Mouse (Mus musculus) megakaryocyte progenitor cell, adult 5-6 weeks (primary cell): Measurements from ENCODE around the gene Suds3. TPM values are rescaled to one million over a fixed set of nuclear protein-coding genes. Genes with fewer than 3 reads are reported as not detected.
A peak's percentile ranks its signal among the peaks of the same experiment; 100 is the strongest.

ENCODE experiments used
- ATAC-seq: replicated peaks from 2 replicates; pipeline ENCODE4 v1.8.0; 2016; ENCODE audit warnings: mild to moderate bottlenecking, moderate TSS enrichment, inconsistent platforms; ENCODE audit not compliant: poor library complexity
- total RNA-seq, 2 experiments: library from RNA; stranded (forward) in 1 of 2; stranded (reverse) in 1 of 2; fragments of 157-497, 149-512 nt in 1 of 2; fragments of 200-1000 nt in 1 of 2; gene quantifications; 2 replicates each; pipeline versions ENCODE4 v1.2.3 to v1.2.4; 2015 to 2017

Suds3 gene
- total RNA-seq (2015), result 20.0 and 23.2 TPM in 2 replicates
- total RNA-seq (2017), result 106 and 114 TPM in 2 replicates

DNA sequence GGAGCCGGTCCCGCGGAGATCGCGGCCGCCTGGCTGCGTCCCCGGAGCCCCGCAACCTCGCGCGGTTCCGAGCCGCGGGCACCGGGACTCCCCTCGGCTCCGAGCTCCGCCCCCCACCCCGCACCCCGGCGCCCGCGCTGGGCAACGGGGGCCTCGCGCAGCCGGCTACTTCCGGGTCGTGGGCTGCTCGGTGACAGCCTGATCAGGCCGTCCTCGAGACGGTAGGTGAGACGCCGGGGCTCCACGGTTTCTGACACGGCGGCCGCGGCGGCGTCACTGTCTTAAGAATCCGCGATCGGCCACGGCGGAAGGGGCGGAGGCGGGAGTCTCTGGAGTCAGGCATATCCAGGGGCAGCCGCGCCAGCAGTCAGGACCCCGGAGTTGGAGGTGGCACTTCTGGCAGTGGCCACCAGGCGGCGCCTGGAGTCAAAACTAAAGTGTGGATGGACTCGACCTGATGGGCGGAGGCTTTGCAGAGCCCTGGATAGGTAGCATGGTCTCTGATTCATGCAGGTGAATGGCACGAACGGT, at the start of gene Suds3:
Suds3 (minus strand) TSS at position 278 of the 531 bp plus-strand sequence.
- ATAC-seq, result peak; percentile 69

DNA sequence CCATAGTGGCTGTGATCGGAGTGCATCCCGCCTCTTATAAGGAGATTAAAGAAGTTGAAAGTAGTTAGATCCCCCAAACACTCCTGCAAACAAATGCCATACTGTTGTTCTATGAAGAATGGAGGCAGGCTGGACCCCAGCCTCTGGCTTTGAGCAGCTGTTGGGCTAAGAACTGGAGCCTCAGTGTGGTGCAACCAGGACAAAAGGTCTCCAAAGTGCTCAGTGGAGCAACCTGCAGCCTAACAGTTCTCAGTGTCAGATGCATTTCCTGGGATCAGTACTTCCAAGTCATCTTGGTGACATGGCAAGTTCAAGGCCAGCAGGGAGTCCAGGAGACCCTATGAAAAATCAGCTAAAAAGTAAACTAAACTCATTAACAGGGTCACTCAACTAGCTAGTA, 49.0 kb upstream of the Suds3 start:
- no peak for ATAC-seq

DNA sequence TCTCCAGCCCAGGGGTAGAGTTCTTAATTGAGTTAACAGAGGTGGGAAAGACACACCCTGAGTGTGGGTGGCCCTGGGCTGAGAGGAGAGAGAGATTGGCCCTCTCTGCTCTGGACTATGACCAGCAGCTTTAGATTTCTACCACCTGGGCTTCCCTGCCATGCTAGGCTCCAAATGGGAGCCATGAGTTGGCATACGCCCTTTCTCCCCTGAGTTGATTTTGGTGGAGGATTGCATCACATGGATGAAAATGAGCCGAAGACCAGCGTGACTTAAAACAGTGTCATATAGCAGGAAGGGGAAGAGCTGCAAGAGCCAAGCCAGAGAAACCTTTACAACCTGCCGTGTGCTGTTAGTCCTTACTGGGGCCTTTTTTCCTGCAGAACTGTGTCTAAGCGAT, 48.6 kb upstream of the Suds3 start:
- peak; percentile 60 for ATAC-seq

DNA sequence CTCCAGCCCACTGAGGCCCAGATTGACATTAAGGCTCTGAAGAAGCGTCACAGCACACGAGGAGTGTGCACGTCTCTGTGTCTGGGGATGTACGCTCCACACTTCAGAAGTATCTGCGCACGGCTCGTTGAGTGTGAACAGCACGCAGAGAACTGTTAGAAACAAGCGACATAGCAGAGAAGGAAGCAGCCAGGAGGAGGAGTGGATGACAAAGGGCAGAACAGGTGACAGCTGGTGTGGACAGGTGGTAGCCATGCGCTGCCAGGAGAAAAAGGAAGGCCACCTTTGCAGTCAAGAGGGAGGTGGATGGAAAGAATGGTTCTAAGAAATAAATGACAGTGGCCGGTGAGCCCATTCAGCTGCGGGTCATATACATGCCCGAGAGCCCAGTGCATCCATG, 47.9 kb upstream of the Suds3 start:
- no peak for ATAC-seq

DNA sequence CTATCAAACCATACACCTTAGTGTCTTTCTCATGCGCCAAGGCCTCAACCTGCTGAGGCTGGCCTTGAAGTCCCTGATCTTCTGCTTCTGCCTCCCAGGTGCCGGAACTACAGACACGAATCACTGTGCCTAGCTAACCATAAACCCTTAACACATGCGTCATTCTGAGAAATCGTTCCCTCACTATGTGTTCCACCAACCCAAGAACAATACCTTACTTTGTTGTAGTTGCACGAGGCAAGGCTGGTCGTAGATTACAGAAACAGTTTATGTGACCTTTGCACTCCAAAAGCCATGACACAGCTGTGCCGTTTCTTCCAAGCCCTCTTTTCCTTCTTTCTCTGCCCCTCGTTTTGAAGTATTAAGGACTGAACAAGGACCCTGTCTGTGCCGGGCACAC, 44.6 kb upstream of the Suds3 start:
- ATAC-seq, result no peak

DNA sequence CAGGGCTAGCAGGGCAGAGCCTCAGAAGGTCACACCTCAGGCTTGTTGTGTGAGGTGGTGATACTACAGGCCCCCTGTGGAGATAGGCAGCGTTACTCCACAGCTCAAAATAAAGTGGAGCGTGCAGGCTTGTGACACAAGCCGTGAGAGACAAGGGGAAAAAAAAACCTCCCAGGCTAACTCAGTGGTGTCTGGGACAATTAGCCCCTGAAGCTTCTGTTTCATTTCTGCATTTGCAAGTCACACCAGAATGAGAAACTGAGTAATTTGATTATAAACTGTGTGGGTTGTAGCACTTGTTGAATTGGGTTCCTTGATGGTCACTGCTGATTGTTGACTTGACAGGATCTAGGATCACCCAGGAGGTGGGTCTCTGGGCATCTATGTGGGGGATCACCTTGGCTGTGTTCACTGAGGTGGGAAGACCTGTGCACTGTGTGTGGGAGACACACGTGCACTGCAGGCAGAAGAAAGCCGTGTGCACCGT, 43.9 kb upstream of the Suds3 start:
- ATAC-seq, result peak; percentile 47

DNA sequence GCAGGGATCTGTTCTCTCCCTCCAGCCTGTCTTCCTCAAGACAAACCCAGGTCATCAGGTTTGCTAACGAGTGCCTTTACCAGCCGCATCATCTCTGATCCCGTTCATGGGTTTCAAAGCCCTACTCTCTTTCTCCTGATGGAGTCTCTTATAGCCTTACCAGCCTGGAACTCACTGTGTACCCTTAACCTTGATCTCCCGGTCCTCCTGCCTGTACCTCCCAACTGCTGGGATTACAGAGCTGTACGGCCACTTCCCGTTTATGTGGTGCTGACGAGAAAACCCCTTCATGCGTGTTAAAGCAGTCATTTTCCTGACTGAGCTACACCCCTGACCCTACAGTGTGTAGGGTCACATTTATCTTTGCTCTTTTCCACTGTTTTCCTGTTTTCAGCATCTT, 43.4 kb upstream of the Suds3 start:
- 0 out of 2 replicates have a peak, but pooled peaks have one; percentile 21 for ATAC-seq

DNA sequence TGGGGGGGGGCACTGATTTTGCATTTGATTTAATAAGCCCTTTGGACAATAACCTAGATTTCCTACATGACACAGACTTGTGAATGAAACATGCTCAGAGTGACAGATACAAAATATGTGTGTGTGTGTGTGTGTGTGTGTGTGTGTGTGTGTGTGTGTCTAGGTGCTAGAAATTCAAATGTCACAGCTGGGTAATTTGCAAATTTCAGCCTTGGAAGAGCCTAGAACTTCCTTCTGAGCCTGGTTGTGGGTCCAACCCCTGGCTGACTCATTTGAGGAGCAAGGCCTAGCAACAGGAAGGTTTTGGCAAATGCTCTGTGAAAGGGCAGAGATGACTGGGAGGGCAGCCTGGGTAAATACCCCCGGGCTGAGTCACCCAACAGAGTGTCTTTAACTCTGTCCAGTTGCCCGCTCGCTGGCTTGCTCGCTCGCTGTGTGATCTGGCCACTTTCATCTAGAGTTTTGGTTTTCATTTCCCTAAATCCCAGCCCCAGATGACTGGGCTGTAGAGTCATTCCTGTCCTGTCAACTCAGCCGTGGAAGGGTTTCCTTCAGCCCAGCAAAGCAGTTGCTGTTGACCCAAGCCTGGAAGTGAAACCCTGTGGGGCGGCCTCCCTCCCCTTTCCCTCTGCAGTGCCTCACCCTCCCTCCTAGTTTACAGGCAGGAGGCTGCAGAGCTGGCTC, 42.6 kb upstream of the Suds3 start:
- peak; percentile 77 for ATAC-seq

DNA sequence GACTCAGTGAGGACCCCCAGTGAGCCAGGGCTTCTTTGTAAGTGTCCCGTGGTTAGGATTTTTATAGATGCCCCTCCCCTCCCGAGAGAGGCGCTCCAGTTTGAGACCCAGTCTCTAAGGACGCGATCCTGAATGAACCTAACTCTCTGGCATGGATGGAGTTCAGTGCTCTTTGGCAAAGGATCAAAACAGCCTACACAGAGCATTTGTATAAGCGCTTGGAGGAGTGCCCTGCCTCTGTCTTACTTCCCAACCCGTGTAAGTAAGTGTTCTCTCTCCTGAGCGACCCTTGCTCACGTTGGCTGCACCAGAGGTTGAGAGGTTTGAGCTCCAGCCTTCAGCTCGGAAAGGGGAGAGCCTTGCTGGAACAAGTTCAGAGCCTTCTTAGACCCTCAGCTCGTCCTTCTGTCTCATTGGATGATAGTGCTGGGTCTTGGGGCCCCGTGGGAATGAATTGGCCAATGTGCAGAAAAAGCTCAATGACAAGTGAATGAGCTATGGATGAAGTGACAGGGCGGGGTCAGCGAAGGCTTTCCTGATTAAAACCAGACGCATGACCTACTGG, 37.7 kb upstream of the Suds3 start:
- no peak for ATAC-seq

DNA sequence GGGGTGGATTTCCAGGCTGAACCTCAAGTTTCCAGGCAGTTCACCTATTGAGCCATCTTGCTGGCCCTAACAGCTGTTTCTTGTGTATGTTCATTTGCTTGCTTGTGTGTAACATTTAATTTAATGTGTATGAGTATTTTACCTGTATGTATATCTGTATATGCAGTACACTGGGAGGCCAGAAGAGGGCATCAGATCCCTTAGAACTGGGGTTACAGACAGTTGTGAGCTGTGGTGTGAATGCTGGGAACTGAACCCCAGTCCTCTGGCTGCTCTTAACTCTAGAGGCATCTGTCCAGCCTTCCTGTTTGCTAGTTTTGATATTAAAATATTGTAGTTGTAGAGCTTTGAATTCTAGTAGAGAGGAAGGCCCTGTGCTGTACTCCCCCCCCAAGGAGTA, 37.0 kb upstream of the Suds3 start:
- ATAC-seq, result no peak

DNA sequence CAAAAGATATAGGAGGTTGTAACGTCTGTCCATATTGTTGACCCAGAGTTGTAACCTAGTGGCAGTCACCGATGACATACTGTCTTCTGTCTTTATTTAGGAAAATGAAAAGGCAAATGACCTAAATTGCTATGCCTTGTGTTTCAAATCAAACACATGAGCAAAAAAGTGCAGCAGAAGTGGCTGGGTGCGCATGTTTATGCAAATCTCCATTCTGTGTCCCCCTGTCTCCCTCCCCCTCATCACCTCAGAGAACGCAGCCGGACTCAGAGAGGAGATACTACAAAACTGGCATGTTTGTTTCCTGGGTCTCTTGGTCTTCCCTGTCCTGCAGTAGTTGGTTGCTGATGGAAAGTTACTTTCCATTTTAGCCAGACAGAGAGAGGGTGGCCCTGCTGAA, 34.2 kb upstream of the Suds3 start:
- no peak for ATAC-seq

DNA sequence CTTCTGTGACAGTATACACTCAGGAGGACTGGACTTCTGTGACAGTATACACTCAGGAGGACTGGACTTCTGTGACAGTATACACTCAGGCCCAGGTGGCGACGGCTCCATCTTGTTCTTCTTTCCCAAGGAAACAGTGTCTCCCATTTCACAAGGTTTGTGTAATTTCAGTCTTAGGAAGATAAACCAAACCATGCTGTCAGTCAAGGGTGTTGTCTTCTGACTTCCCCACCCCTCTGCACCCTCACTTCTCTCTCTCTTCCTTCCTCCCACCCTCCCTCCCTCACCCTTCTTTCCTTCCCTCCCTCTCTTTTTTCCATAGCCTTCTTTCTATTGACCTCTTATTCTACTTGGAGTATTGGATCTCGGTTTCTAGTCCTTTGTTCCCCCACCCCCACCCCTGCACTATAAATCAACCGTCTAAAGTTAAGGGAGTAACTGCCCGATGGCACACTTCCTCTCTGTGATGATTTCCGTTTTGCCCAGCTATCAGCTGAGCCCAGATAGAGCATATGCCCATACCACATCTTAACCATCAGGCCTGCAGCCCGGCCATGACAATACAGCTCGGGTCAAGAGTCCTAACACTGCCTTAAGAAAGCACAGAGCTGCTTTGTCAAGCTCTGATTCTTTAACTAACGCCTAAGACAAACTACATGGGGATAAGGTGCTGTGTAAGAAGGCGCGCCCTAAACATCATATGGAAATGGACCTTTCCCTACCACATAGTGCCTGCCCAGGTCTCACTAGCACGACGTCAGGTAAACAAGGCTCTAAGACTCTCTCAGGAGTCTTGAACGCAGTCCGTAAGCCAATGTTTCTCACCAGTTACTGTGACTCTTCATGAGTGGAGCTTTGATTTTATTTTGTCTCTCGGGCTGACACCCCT, 33.4 kb upstream of the Suds3 start:
- peak; percentile 71 for ATAC-seq

DNA sequence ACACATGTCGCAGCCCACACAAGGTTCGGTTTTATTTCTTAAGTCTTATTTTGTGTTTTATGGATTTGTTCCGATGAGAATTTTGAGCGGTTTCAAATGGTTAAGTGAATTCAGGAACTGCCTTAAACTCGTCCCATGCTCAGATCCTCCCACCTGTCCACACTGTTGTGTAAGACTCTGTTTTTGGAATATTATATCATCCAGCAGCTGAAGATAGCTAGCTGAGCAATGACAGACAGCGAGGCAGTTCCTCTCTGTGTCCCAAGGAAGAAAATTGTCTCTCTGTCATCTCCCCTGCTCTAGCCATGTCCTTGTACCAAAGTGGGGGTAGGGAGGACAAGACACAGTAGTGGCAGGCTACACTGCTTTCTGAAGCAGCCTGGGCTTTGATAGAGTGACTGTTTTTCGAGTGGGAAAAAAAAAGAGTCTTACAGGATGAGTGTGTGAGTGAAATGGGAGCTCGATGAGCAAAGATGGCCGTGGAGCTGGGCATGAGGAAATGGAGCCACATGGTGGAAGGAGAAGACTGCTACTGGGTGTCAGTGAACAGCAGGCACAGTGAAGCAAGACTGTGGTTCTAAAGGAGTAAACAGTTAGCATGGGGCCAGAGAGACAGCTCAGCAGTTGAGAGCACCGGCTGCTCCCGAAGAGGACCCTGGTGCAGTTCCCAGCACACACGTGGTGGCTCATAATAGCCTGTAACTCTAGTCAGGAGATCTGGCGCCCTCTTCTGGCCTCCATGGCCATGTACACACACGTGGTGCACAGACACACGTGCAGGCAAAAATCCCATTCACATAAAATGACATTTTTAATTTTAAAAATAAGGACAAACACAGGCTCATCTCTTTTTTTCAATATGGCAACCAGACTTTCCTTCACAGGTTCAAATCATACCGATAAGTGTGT, 31.5 kb upstream of the Suds3 start:
- ATAC-seq, result peak; percentile 29

DNA sequence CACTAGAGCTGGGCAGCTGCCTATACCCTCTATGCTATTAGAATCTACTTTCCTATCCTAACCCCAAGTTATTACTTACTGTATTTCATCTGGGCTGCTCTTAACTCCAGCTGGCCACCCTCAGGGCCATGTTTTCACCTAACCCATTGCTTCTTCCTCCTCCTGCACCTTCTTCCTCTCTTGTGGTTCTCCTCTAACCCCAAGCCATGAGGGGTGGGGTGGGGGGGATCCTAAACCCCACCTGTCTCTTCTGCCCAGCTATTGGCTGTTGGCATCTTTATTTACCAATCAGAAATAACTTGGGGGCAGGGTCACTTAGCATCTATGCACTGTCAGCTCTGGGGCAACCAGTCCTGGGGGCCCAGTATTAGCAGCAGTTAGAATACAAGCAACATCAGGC, 30.3 kb upstream of the Suds3 start:
- peak; percentile 40 for ATAC-seq

DNA sequence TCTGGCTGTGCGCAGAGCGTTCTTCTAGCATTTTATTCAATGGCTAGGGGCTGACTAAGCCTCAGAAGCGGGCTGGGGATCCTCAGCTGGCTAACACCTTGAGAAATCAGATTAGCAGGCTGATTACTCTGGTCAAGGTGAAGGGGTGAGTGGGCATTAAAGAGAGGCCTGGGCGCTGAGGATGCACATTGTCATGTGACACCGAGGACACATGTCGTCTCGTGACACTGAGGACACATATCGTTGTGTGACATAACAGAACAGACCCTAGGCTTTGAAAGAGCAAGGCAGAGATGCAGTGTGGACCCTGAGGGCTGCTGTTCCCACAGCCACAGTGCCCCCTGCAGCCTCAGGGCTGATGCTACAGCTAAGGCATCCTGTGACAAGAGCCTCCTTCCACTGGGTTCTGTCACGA, 27.8 kb upstream of the Suds3 start:
- ATAC-seq, result peak; percentile 70

DNA sequence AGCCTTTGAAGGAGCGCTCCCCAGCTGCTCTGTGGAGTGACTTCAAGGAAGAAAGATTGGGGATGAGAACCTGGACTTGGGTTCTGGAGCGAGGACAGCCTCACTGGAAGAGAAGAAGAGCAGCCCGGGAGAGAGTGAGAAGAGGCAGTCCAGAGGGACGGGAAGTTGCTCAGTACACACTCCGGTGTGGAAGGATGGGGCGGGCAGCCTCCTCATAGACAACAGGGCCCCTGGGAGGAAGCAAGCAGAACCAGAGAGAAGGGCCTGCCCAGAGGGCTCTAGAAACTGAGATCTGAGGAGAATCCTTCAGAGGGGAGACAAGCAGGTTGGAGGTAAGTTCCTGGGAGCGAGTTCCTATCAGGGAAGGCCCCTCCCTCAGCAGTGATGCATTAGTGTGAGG, 24.5 kb upstream of the Suds3 start:
- ATAC-seq, result no peak

DNA sequence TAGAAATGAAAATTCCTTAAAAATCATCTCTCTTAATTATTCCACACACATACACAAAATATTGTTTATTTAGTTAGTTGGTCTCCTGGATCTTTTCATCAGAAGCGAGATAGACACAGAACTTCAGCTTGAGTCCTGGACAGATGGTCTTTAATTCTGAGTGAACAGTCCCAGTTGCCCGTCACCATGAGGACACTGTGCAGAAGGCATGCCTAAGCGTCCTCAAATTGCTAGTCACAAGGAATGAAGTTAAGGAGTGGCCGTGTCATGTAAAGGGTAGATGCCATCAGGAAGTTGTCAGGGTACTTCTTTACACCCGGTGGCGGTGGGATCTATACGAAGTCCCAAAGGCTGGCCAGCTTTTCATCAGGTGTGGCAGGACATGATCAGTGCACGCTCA, 23.9 kb upstream of the Suds3 start:
- ATAC-seq, result no peak

DNA sequence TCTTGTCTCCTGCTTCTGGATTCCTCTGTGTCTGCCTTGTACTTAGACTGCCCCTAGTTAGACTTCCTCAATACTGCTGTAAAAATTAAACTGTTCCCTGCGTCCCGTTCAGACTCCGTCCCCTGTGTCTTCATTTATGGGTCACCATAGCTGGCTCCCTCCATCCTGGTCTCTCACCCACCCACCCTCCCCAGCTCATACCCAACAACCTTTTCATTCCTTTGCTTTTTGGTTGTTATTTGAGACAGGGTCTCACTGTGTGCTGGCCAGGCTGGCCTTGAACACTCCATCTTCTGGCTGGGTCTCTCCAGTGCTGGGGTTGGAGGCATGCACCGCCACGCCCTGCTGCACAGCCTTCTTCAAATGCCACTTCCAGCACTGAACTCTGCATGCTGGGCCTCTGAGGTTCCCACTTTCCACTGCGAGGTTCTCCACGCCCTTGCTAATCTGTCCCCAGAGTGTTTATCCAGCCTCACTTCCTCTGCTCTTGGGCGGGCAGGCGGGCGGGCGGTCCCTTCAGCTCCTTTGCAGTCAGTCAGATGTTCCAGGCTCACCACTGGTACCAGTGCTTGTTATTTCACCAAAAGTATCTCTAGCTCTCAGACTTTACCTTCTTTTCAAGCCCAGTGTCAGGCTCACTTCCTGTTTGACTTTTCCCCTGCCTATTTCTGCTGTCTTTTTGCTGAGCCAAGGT, 22.5 kb upstream of the Suds3 start:
- peak; percentile 54 for ATAC-seq

DNA sequence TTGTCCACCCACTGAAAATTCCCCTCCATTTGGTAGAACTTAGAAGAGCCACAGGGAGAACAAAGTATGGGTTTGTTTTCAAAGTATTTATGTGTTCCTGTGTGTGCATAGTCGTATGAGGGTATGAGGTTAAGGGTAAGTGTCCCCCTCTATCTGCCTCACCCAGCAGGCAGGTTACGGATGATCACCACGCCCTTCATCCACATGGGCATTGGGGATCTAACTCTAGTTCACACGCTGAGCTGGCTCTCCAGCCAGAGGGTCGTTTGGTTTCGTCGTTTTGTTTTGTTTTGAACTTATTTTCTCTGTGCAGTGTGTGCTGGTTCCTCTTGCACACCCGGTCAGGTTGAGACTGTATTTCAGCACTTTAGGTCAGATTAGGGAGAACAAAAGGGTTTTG, 21.7 kb upstream of the Suds3 start:
- no peak for ATAC-seq

DNA sequence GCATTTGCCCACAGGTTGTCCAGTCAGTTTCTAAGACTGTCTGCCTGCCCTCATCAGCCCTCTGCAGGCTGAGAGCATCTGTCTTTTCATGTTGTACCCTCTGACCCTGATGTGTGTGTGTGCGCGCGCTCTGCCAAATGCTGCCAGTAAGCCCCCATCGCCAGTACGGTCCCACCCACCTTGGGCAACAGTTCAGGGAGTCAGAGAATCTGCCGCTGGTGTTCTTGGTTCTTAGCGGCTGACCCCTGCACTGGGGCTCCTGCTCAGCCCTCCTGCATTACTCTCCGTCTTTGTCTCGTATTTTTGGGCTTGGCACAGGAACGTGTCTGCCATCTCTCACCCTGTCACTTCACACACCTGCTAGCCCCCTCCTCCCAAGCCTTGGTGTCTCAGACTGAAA, 21.1 kb upstream of the Suds3 start:
- no peak for ATAC-seq
